Mouse (Mus musculus): ENCODE results near the gene Crygc. TPM values are rescaled to one million over a fixed set of nuclear protein-coding genes. Genes with fewer than 3 reads are reported as not detected.
"Not testable (repeated sequence)": the region's sequence is repeated elsewhere in the genome, so short reads cannot be mapped to it uniquely, and the experiment has no call there.

Gene Crygc
- total RNA-seq, 2 experiments from 2014 or later, result not detected

GRCm38 (mm10) chr1:65063352-65063751 is 10.1 kb downstream of the Crygc start, which contains the start of gene Crygd:
Gene Crygd, minus strand, starts transcription at chr1:65063452.
- no peak for DNase-seq (ENCODE audit: low spot score in 2 of 2)

GRCm38 (mm10) chr1:65052140-65052539 is 21.3 kb downstream of the Crygc start:
- no peak for DNase-seq (ENCODE audit: low spot score in 2 of 2)

DNA sequence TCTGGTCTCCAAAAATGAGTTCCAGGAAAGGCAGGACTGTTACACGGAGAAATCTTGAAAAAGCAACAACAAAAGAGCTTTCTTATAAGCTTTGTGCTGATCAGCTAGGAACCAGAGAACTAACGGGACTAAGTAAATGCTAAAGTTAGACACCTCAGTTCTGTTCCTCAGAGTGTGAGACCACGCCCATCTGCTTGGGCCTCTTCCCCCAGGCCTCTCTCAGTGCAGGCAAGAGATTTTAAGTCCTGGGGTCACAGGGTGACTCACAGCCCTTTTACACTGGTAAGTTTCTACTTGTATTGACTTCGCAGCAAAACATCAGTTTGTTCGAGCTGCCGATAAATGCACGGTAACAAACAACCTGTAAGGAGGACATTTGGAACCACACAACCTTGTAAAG is 21.8 kb downstream of the Crygc start:
- no peak for DNase-seq (ENCODE audit: low spot score in 2 of 2)

- not testable (repeated sequence) for DNase-seq (ENCODE audit: low spot score in 2 of 2)
Observed at GRCm38 (mm10) chr1:65050952-65051351, 22.5 kb downstream of the Crygc start, which contains the start of gene Cryge. Gene Cryge, minus strand, starts transcription at chr1:65051149.

DNA sequence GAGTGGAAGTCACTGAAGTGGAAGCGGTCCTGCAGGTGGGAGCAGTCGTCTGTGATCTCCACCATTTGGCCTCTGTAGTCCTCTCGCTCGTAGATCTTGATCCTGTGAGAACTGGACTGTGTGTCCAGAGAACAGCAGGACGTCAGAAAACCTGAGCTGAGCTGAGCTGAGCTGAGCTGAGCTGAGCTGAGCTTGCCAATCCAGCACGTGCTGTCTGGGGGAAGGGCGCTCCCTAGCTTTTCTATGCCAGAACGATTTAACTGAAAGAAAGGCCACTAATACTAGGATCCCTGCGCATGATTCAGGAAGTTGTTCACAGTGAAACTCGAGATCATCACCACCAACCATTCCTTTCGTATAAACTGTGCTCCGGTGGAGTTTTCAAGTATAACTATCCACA is 24.7 kb downstream of the Crygc start:
- DNase-seq (ENCODE audit: low spot score in 2 of 2), result peak; percentile 4 to 8

DNA sequence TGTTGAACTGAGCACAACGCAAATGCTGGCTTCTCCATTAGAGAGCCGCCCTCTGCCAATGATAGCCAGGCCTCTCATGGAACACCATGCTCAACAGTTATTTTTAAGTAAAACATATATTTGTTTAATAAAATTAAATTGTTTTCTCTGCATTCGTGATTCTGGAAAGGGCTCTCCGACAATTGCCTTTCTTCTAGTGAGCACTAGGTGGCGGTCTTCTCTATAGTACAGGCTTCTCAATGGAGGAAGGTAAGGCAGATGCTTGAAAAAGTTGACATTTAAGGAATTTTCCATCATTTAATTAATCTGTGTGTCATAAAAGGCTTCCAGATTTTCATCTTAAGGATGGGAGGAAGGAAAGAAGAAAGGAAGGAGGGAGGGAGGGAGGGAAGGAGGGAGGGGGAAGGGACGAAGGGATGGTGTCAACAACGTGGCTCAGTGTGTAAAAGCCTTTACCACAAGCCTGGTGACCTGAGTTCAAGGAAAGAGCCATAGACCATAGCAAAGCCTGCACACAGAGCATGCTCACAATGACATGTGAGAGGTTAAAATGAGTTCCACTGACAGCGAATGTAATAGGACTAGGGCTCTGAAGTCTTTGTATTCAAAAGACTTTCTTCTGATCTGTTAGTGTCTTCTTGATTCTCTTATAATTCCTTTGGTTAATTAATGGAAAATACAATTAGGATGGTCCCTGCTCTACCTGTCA is 26.9 kb downstream of the Crygc start:
- DNase-seq (ENCODE audit: low spot score in 2 of 2), result peak; percentile 26 to 36

- no peak for DNase-seq (ENCODE audit: low spot score in 2 of 2)
Observed at GRCm38 (mm10) chr1:65043433-65043832, 30.1 kb downstream of the Crygc start.

GRCm38 (mm10) chr1:65041837-65042236 is 31.7 kb downstream of the Crygc start:
- no peak for DNase-seq (ENCODE audit: low spot score in 2 of 2)

DNA sequence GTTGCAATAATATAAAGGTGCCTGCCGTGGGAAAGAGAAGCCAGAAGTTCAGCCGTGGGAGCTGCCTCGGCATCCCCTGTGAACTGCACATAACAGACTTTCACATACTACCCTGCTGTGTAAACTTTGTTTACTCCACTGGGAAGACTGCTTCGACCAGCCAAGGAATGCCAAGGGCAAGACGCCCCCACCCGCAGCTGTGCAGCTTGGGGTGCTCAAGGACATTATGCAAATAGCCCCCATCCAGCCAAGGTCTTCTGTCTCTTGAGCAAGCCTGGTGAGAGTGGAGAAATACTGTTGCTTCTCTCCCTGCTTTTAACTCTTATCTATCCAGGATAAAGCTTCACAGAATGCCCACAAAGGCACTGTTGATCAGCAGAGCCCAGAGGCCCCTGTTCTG is 32.7 kb downstream of the Crygc start:
- DNase-seq (ENCODE audit: low spot score in 2 of 2), result no peak

- no peak for DNase-seq (ENCODE audit: low spot score in 2 of 2)
Observed at GRCm38 (mm10) chr1:65039679-65040078, 33.8 kb downstream of the Crygc start.

GRCm38 (mm10) chr1:65037542-65037941 is 35.9 kb downstream of the Crygc start:
- no peak for DNase-seq (ENCODE audit: low spot score in 2 of 2)

GRCm38 (mm10) chr1:65035513-65035912 is 38.0 kb downstream of the Crygc start:
- DNase-seq (ENCODE audit: low spot score in 2 of 2), result no peak

- DNase-seq (ENCODE audit: low spot score in 2 of 2), result no peak
Observed at GRCm38 (mm10) chr1:65032641-65033040, 40.8 kb downstream of the Crygc start, which contains the start of gene Akr1cl. Gene Akr1cl, minus strand, starts transcription at chr1:65032759.

DNA sequence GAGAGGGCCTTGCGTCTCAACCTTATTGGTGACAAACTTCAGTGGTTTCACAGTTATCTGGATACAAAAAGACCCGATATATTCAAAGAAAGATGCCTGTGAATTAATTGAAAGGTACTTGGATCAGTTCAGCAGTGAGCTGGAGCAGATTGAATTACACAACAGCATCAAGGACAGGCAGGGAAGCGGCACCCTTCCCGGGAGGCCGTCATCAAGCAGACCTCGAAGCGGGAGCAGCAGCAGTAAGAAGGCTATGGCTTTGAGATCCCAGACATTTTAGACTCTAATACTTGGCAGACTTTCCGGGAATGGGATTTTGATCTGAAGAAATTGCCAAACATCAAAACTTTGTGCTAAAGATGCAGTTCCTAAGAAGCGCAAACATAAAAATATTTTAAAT is 45.3 kb downstream of the Crygc start:
- DNase-seq (ENCODE audit: low spot score in 2 of 2), result no peak

Other genes starting within 250 kb of the Crygc start
- gene Plekhm3, start 116.9 kb downstream of the Crygc start, total RNA-seq (2021), result 10 to 100 TPM; 40.0 to 40.9 TPM
- not detected for gene Akr1cl, start 40.9 kb downstream of the Crygc start, total RNA-seq (2021)
- not detected for gene Cryge, start 22.5 kb downstream of the Crygc start, total RNA-seq (2021)
- gene Crygd, start 10.2 kb downstream of the Crygc start, total RNA-seq (2021), result not detected
- not detected for gene Crygb, start 8.6 kb upstream of the Crygc start, total RNA-seq (2021)
- not detected for gene Cryga, start 29.7 kb upstream of the Crygc start, total RNA-seq (2021)
- under 1 TPM in 1 of 2 experiments, not detected in 1; 0.91 TPM for gene Gm28845, start 45.9 kb upstream of the Crygc start, total RNA-seq (2021)
- 1 to 10 TPM; 5.6 to 6.7 TPM for gene D630023F18Rik, start 49.5 kb upstream of the Crygc start, total RNA-seq (2021)
- gene Idh1, start 112.8 kb upstream of the Crygc start, total RNA-seq (2021), result 10 to 100 TPM; 41.3 to 41.6 TPM
- gene Pikfyve, start 113.0 kb upstream of the Crygc start, total RNA-seq (2021), result 10 to 100 TPM; 44.3 to 47.5 TPM
- 1 to 10 TPM; 1.7 to 1.9 TPM for gene Pth2r, start 208.4 kb upstream of the Crygc start, total RNA-seq (2021)

Data from left cerebral cortex, adult 18-20 months (tissue).